ENCODE assay signal across 18 mouse cellular contexts in genomic region chr10:30775987-30776386, GRCm38 (mm10). TPM values are rescaled to one million over a fixed set of nuclear protein-coding genes. Genes with fewer than 3 reads are reported as not detected.
A peak's percentile ranks its signal among the peaks of the same experiment; 100 is the strongest.
DNase-seq lines count a peak whose midpoint lies in the region; ATAC-seq lines count a peak whose summit lies in the region.
"Had no signal": no experiment of that assay in that cellular context is flagged by ENCODE, and none has a peak within 500 bp of the region (broad histone marks: within the 10 kb centered on the region; RNA-seq: fewer than 3 reads in every experiment).

No protein-coding gene starts in this region.

- peaks cover 6% of the 10 kb centered on the region for H3K4me1 ChIP-seq in heart, embryonic 15.5 days (replicated peaks)
- peaks cover 5% of the 10 kb centered on the region for H3K4me1 ChIP-seq in heart, embryonic 10.5 days
- H3K4me1 ChIP-seq in lung, embryonic 16.5 days (replicated peaks; ENCODE audit: control insufficient read depth, insufficient read depth, low read length): peaks cover 14% of the 10 kb centered on the region; the same call in 1 of the 2 replicates
- no peaks in the 10 kb centered on the region for H3K4me1 ChIP-seq in forebrain, embryonic 14.5 days (ENCODE audit: control insufficient read depth, insufficient read depth, low read length)
- 0 out of 2 replicates have a peak, but pooled peaks cover 7% of the 10 kb centered on the region for H3K4me1 ChIP-seq in hindbrain, embryonic 15.5 days (replicated peaks)
- H3K4me1 ChIP-seq in embryonic facial prominence, embryonic 10.5 days: no peaks in the 10 kb centered on the region
- H3K4me1 ChIP-seq: limb, embryonic 13.5 days had no signal

- H3K27ac ChIP-seq in heart, embryonic 15.5 days: no peak overlapping the region
- H3K27ac ChIP-seq in heart, embryonic 10.5 days: no peak overlapping the region
- peak overlapping the region; percentile 19; the same call in 1 of the 2 replicates for H3K27ac ChIP-seq in lung, embryonic 16.5 days (ENCODE audit: low read length)
- no peak overlapping the region for H3K27ac ChIP-seq in forebrain, embryonic 14.5 days (ENCODE audit: low read depth, low read length)
- no peak overlapping the region for H3K27ac ChIP-seq in hindbrain, embryonic 15.5 days (replicated peaks)
- no peak overlapping the region for H3K27ac ChIP-seq in embryonic facial prominence, embryonic 10.5 days (replicated peaks)
- H3K27ac ChIP-seq: heart, adult 2 months; kidney, embryonic 15.5 days; limb, embryonic 13.5 days; liver, embryonic 13.5 days had no signal

- H3K36me3 ChIP-seq in heart, embryonic 15.5 days: no peaks in the 10 kb centered on the region
- no peaks in the 10 kb centered on the region for H3K36me3 ChIP-seq in heart, embryonic 10.5 days
- no peaks in the 10 kb centered on the region for H3K36me3 ChIP-seq in lung, embryonic 16.5 days (ENCODE audit: control insufficient read depth, insufficient read depth, low read length)
- no peaks in the 10 kb centered on the region for H3K36me3 ChIP-seq in forebrain, embryonic 14.5 days (ENCODE audit: control insufficient read depth, insufficient read depth, low read length)
- no peaks in the 10 kb centered on the region for H3K36me3 ChIP-seq in hindbrain, embryonic 15.5 days
- peaks cover under 1% of the 10 kb centered on the region; the same call in 1 of the 2 replicates for H3K36me3 ChIP-seq in embryonic facial prominence, embryonic 10.5 days (replicated peaks)
- H3K36me3 ChIP-seq: limb, embryonic 13.5 days had no signal

- H3K4me2 ChIP-seq in heart, embryonic 15.5 days: no peak overlapping the region
- H3K4me2 ChIP-seq in lung, embryonic 16.5 days (ENCODE audit: low read depth, low read length): no peak overlapping the region
- H3K4me2 ChIP-seq in forebrain, embryonic 14.5 days (ENCODE audit: low read length): no peak overlapping the region
- no peak overlapping the region for H3K4me2 ChIP-seq in hindbrain, embryonic 15.5 days
- H3K4me2 ChIP-seq: kidney, embryonic 15.5 days; limb, embryonic 13.5 days; liver, embryonic 13.5 days had no signal

- 88% methylated on average over 2 of the region's 2 CpGs for WGBS in heart, embryonic 15.5 days
- WGBS in heart, embryonic 10.5 days: 90% methylated on average over 2 of the region's 2 CpGs
- 60% methylated on average over 2 of the region's 2 CpGs for WGBS in lung, embryonic 16.5 days
- WGBS in forebrain, embryonic 14.5 days: 69% methylated on average over 2 of the region's 2 CpGs
- WGBS in hindbrain, embryonic 15.5 days: 77% methylated on average over 2 of the region's 2 CpGs
- WGBS in embryonic facial prominence, embryonic 10.5 days: 79% methylated on average over 2 of the region's 2 CpGs

- no peak overlapping the region for H3K9ac ChIP-seq in heart, embryonic 15.5 days
- H3K9ac ChIP-seq in lung, embryonic 16.5 days (ENCODE audit: low read length): no peak overlapping the region
- H3K9ac ChIP-seq in forebrain, embryonic 14.5 days (ENCODE audit: low read length): no peak overlapping the region
- H3K9ac ChIP-seq in hindbrain, embryonic 15.5 days: no peak overlapping the region
- H3K9ac ChIP-seq: kidney, embryonic 15.5 days; limb, embryonic 13.5 days; liver, embryonic 13.5 days had no signal

- H3K27me3 ChIP-seq in heart, embryonic 15.5 days: no peaks in the 10 kb centered on the region
- no peaks in the 10 kb centered on the region for H3K27me3 ChIP-seq in heart, embryonic 10.5 days (ENCODE audit: insufficient read depth, poor library complexity, severe bottlenecking)
- no peaks in the 10 kb centered on the region for H3K27me3 ChIP-seq in lung, embryonic 16.5 days (ENCODE audit: control insufficient read depth, insufficient read depth, low read depth, low read length)
- H3K27me3 ChIP-seq in forebrain, embryonic 14.5 days (replicated peaks; ENCODE audit: control insufficient read depth, insufficient read depth, low read length): no peaks in the 10 kb centered on the region
- H3K27me3 ChIP-seq in hindbrain, embryonic 15.5 days: no peaks in the 10 kb centered on the region
- H3K27me3 ChIP-seq in embryonic facial prominence, embryonic 10.5 days (replicated peaks; ENCODE audit: low read depth, poor library complexity, severe bottlenecking): no peaks in the 10 kb centered on the region
- H3K27me3 ChIP-seq: kidney, embryonic 15.5 days; limb, embryonic 13.5 days; liver, embryonic 13.5 days had no signal

- no peak overlapping the region for H3K4me3 ChIP-seq in heart, embryonic 15.5 days
- H3K4me3 ChIP-seq in heart, embryonic 10.5 days: no peak overlapping the region
- no peak overlapping the region for H3K4me3 ChIP-seq in lung, embryonic 16.5 days (ENCODE audit: low read length)
- H3K4me3 ChIP-seq in forebrain, embryonic 14.5 days (ENCODE audit: low read depth, low read length): no peak overlapping the region
- H3K4me3 ChIP-seq in hindbrain, embryonic 15.5 days: no peak overlapping the region
- H3K4me3 ChIP-seq in embryonic facial prominence, embryonic 10.5 days: no peak overlapping the region
- H3K4me3 ChIP-seq: heart, adult 2 months; kidney, embryonic 15.5 days; limb, embryonic 13.5 days; liver, embryonic 13.5 days had no signal

- no peaks in the 10 kb centered on the region for H3K9me3 ChIP-seq in heart, embryonic 15.5 days (replicated peaks)
- no peaks in the 10 kb centered on the region for H3K9me3 ChIP-seq in heart, embryonic 10.5 days
- no peaks in the 10 kb centered on the region for H3K9me3 ChIP-seq in lung, embryonic 16.5 days (ENCODE audit: control insufficient read depth, low read length)
- no peaks in the 10 kb centered on the region for H3K9me3 ChIP-seq in forebrain, embryonic 14.5 days (replicated peaks; ENCODE audit: control insufficient read depth, low read length)
- H3K9me3 ChIP-seq in hindbrain, embryonic 15.5 days: no peaks in the 10 kb centered on the region
- H3K9me3 ChIP-seq in embryonic facial prominence, embryonic 10.5 days: no peaks in the 10 kb centered on the region
- H3K9me3 ChIP-seq: kidney, embryonic 15.5 days; limb, embryonic 13.5 days; liver, embryonic 13.5 days had no signal

- 0 out of 2 replicates have a peak, but pooled peaks have one; percentile 35 for ATAC-seq in heart, embryonic 15.5 days (replicated peaks; ENCODE audit: insufficient number of reproducible peaks, insufficient read depth, low FRiP score, low read depth)
- ATAC-seq in lung, embryonic 16.5 days (ENCODE audit: low read depth): 0 out of 2 replicates have a peak, but pooled peaks have one; percentile 27
- ATAC-seq in forebrain, embryonic 14.5 days: 0 out of 2 replicates have a peak, but pooled peaks have one; percentile 25
- ATAC-seq in hindbrain, embryonic 15.5 days (ENCODE audit: low FRiP score, low read depth): 0 out of 2 replicates have a peak, but pooled peaks have one; percentile 11
- ATAC-seq: intestine, postnatal 0 days had no signal

- DNase-seq in heart, embryonic 10.5 days (ENCODE audit: low spot score): no peak
- DNase-seq in lung, postnatal 10 days: no peak
- DNase-seq in forebrain, embryonic 14.5 days (ENCODE audit: low spot score): no peak
- no peak for DNase-seq in left cerebral cortex, adult 8-10 months (ENCODE audit: low spot score in 2 of 2)
- no peak for DNase-seq in embryonic facial prominence, embryonic 10.5 days (ENCODE audit: low spot score)
- DNase-seq: adrenal gland, postnatal 36 days; B cell, adult 2 months; cerebellum, adult 11-12 months; gastrocnemius, postnatal 25 days; heart, adult 2 months; liver, embryonic 13.5 days; thymus, postnatal 14 days had no signal

RNA-seq across cellular contexts. Expression of gene Ncoa7, which starts 27.1 kb away (rescaled TPM):
- polyA plus RNA-seq in heart, embryonic 15.5 days (2015; fragmentation: Nextera tagmentation; extraction: Ambion mirVana): 7.6 and 7.7 TPM in 2 replicates
- 7.1 and 7.3 TPM in 2 replicates for polyA plus RNA-seq in heart, embryonic 10.5 days (2016; fragmentation: Nextera tagmentation; extraction: Ambion mirVana)
- 11.0 and 11.7 TPM in 2 replicates for polyA plus RNA-seq in lung, embryonic 16.5 days (2015; fragmentation: Nextera tagmentation; extraction: Ambion mirVana)
- 7.1 and 10.3 TPM in 2 replicates for polyA plus RNA-seq in forebrain, embryonic 14.5 days (2014; fragmentation: Nextera tagmentation; extraction: Ambion mirVana)
- polyA plus RNA-seq in hindbrain, embryonic 15.5 days (2015; fragmentation: Nextera tagmentation; extraction: Ambion mirVana): 18.9 and 20.5 TPM in 2 replicates
- 100 to 1,000 TPM in 1 of 4 experiments, 10 to 100 TPM in 3; 82.1 to 111 (median 89.2) TPM for total RNA-seq in left cerebral cortex, adult 8-10 months (2022)
- 7.6 and 8.8 TPM in 2 replicates for polyA plus RNA-seq in embryonic facial prominence, embryonic 10.5 days (2016; fragmentation: Nextera tagmentation; extraction: Ambion mirVana)
